11 mouse cellular contexts compared by ENCODE assay signal in the genomic region with DNA sequence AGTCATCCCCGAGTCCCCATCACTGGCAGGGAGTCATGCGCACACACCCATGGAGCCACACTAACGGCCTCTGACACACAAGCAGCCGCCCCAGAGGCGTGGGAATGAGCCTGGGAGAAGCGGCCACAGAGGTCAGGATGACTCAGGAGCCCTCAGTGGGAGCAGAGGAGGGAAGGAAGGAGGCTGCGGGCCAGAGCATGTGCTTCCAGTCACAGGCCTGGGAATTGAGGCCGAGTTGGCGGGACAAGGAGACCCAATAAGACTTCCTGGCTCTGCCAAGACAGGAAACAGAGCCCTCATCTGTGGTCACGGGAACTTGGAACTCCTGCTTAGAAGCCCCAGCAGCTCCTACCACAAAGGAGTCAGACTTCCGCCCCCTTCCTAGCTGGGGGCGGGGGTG. TPM values are rescaled to one million over a fixed set of nuclear protein-coding genes. Genes with fewer than 3 reads are reported as not detected.
DNase-seq lines count a peak whose midpoint lies in the region; ATAC-seq and TF ChIP-seq lines count a peak whose summit lies in the region.
"Had no signal": no experiment of that assay in that cellular context is flagged by ENCODE, and none has a peak within 500 bp of the region (broad histone marks: within the 10 kb centered on the region; RNA-seq: fewer than 3 reads in every experiment).

No protein-coding gene starts in this region.

- no peaks in the 10 kb centered on the region for H3K79me2 ChIP-seq in liver, adult 2 months (ENCODE audit: control insufficient read depth, insufficient read depth, low read length)

- no peaks in the 10 kb centered on the region for H3K27me3 ChIP-seq in liver, adult 2 months (ENCODE audit: control insufficient read depth, insufficient read depth, low read length)
- H3K27me3 ChIP-seq in liver, embryonic 12.5 days (replicated peaks): peaks cover 54% of the 10 kb centered on the region
- no peaks in the 10 kb centered on the region for H3K27me3 ChIP-seq in stomach, embryonic 16.5 days (ENCODE audit: control insufficient read depth, insufficient read depth, low read length)
- H3K27me3 ChIP-seq in midbrain, embryonic 15.5 days (replicated peaks): no peaks in the 10 kb centered on the region

- no peaks in the 10 kb centered on the region for H3K4me1 ChIP-seq in liver, adult 2 months (ENCODE audit: control insufficient read depth, insufficient read depth, low read length)
- H3K4me1 ChIP-seq in liver, embryonic 12.5 days: peaks cover 36% of the 10 kb centered on the region
- no peaks in the 10 kb centered on the region for H3K4me1 ChIP-seq in stomach, embryonic 16.5 days (ENCODE audit: control insufficient read depth, insufficient read depth, low read length)
- H3K4me1 ChIP-seq in midbrain, embryonic 15.5 days: no peaks in the 10 kb centered on the region; the same call in 1 of the 2 replicates
- H3K4me1 ChIP-seq: heart, embryonic 13.5 days had no signal

- WGBS in liver, adult 2 months: 75% methylated on average over 12 of the region's 12 CpGs
- 27% methylated on average over 12 of the region's 12 CpGs for WGBS in liver, embryonic 12.5 days (ENCODE audit: insufficient replicate concordance)
- 46% methylated on average over 12 of the region's 12 CpGs for WGBS in stomach, embryonic 16.5 days
- 76% methylated on average over 12 of the region's 12 CpGs for WGBS in midbrain, embryonic 15.5 days

- H3K27ac ChIP-seq in liver, adult 2 months (replicated peaks; ENCODE audit: insufficient read depth, low read depth, low read length): no peak overlapping the region; the same call in 1 of the 2 replicates
- no peak overlapping the region for H3K27ac ChIP-seq in liver, embryonic 12.5 days
- H3K27ac ChIP-seq in stomach, embryonic 16.5 days (ENCODE audit: low read length): peak overlapping the region; percentile 46; the same call in 1 of the 2 replicates
- no peak overlapping the region for H3K27ac ChIP-seq in midbrain, embryonic 15.5 days
- H3K27ac ChIP-seq: heart, embryonic 13.5 days had no signal

- H3K4me2 ChIP-seq in liver, embryonic 12.5 days: no peak overlapping the region
- H3K4me2 ChIP-seq in stomach, embryonic 16.5 days (ENCODE audit: low read depth, low read length): no peak overlapping the region
- no peak overlapping the region for H3K4me2 ChIP-seq in midbrain, embryonic 15.5 days
- H3K4me2 ChIP-seq: heart, embryonic 13.5 days had no signal

- no peak overlapping the region for H3K4me3 ChIP-seq in liver, adult 2 months (ENCODE audit: insufficient read depth, low read depth, low read length)
- no peak overlapping the region for H3K4me3 ChIP-seq in liver, embryonic 12.5 days
- no peak overlapping the region for H3K4me3 ChIP-seq in stomach, embryonic 16.5 days (replicated peaks; ENCODE audit: low read length)
- H3K4me3 ChIP-seq in midbrain, embryonic 15.5 days: no peak overlapping the region
- H3K4me3 ChIP-seq: heart, embryonic 13.5 days had no signal

- H3K9me3 ChIP-seq in liver, embryonic 12.5 days (replicated peaks): no peaks in the 10 kb centered on the region
- no peaks in the 10 kb centered on the region for H3K9me3 ChIP-seq in stomach, embryonic 16.5 days (replicated peaks; ENCODE audit: control insufficient read depth, low read length)
- no peaks in the 10 kb centered on the region for H3K9me3 ChIP-seq in midbrain, embryonic 15.5 days
- H3K9me3 ChIP-seq: heart, embryonic 13.5 days had no signal

- TF ChIP-seq CTCF in liver, adult 2 months (IDR thresholded peaks at IDR 0.05; ENCODE audit: low read depth, low read length): no peak

- ATAC-seq in liver, embryonic 12.5 days: no peak
- peak; percentile 61; the same call in 1 of the 2 replicates for ATAC-seq in stomach, embryonic 16.5 days (ENCODE audit: insufficient read depth, low FRiP score)
- ATAC-seq in midbrain, embryonic 15.5 days (replicated peaks): no peak

- no peaks in the 10 kb centered on the region for H3K36me3 ChIP-seq in liver, adult 2 months (ENCODE audit: control insufficient read depth, insufficient read depth, low read length)
- H3K36me3 ChIP-seq in liver, embryonic 12.5 days: no peaks in the 10 kb centered on the region
- no peaks in the 10 kb centered on the region for H3K36me3 ChIP-seq in stomach, embryonic 16.5 days (ENCODE audit: control insufficient read depth, insufficient read depth, low read length)
- no peaks in the 10 kb centered on the region for H3K36me3 ChIP-seq in midbrain, embryonic 15.5 days (replicated peaks)
- H3K36me3 ChIP-seq: heart, embryonic 13.5 days had no signal

- peak; percentile 48 for DNase-seq in liver, adult 2 months (ENCODE audit: extremely low read depth, low read depth, low spot score)
- DNase-seq in fibroblast of lung, adult 2 months (ENCODE audit: low read depth): peak; percentile 99
- peak; percentile 68 to 71 for DNase-seq in kidney, adult 8-10 months
- DNase-seq in spleen, adult 12 weeks (ENCODE audit: low spot score): no peak
- DNase-seq in thymus, adult 18-20 months: no peak

- no peak overlapping the region for H3K9ac ChIP-seq in liver, adult 2 months (ENCODE audit: low read depth, low read length)
- H3K9ac ChIP-seq in liver, embryonic 12.5 days: no peak overlapping the region
- no peak overlapping the region for H3K9ac ChIP-seq in stomach, embryonic 16.5 days (ENCODE audit: low read length)
- no peak overlapping the region for H3K9ac ChIP-seq in midbrain, embryonic 15.5 days
- H3K9ac ChIP-seq: heart, embryonic 13.5 days had no signal

- TF ChIP-seq POLR2A in liver, adult 2 months (IDR thresholded peaks at IDR 0.05; ENCODE audit: extremely low read depth, insufficient read depth, low read length): no peak

RNA-seq across cellular contexts. Expression of a gene that starts 14.7 kb away (rescaled TPM):
- total RNA-seq in liver, adult 2 months (2014; rRNA removed): 0.09 and 0.34 TPM in 2 replicates
- 0.14 and 0.72 TPM in 2 replicates for polyA plus RNA-seq in liver, adult 2 months (2012; rRNA removed)
- polyA plus RNA-seq in liver, embryonic 12.5 days (2016; fragmentation: Nextera tagmentation; extraction: Ambion mirVana): 0.28 and 0.32 TPM in 2 replicates
- 7.4 and 8.3 TPM in 2 replicates for polyA plus RNA-seq in stomach, embryonic 16.5 days (2015; fragmentation: Nextera tagmentation; extraction: Ambion mirVana)
- polyA plus RNA-seq in midbrain, embryonic 15.5 days (2015; fragmentation: Nextera tagmentation; extraction: Ambion mirVana): 209 and 213 TPM in 2 replicates

RNA-seq across cellular contexts. Expression of a gene that starts 54.1 kb away (rescaled TPM):
- 0.83 and 2.1 TPM in 2 replicates for total RNA-seq in liver, adult 2 months (2014; rRNA removed)
- polyA plus RNA-seq in liver, adult 2 months (2012; rRNA removed): 2.9 and 6.4 TPM in 2 replicates
- 0.02 and 0.06 TPM in 2 replicates for polyA plus RNA-seq in liver, embryonic 12.5 days (2016; fragmentation: Nextera tagmentation; extraction: Ambion mirVana)
- 3.1 and 3.3 TPM in 2 replicates for polyA plus RNA-seq in stomach, embryonic 16.5 days (2015; fragmentation: Nextera tagmentation; extraction: Ambion mirVana)
- polyA plus RNA-seq in midbrain, embryonic 15.5 days (2015; fragmentation: Nextera tagmentation; extraction: Ambion mirVana): 0.85 and 0.98 TPM in 2 replicates

RNA-seq across cellular contexts. Expression of a gene that starts 57.5 kb away (rescaled TPM):
- total RNA-seq in liver, adult 2 months (2014; rRNA removed): not detected in 2 replicates
- not detected in 2 replicates for polyA plus RNA-seq in liver, adult 2 months (2012; rRNA removed)
- polyA plus RNA-seq in liver, embryonic 12.5 days (2016; fragmentation: Nextera tagmentation; extraction: Ambion mirVana): not detected in 2 replicates
- not detected in 2 replicates for polyA plus RNA-seq in stomach, embryonic 16.5 days (2015; fragmentation: Nextera tagmentation; extraction: Ambion mirVana)
- not detected in 2 replicates for polyA plus RNA-seq in midbrain, embryonic 15.5 days (2015; fragmentation: Nextera tagmentation; extraction: Ambion mirVana)
- total RNA-seq: MEL had no signal
- polyA plus RNA-seq: heart, embryonic 13.5 days; neural tube, embryonic 11.5 days had no signal

Comparison
In these comparisons a context has a peak if more than half of its experiments do, and no peak if none do; other contexts are left out.
1. DNase-seq: peak in liver, adult 2 months (single experiment), fibroblast of lung, adult 2 months (single experiment) and kidney, adult 8-10 months (2 of 2); none in spleen, adult 12 weeks (single experiment) and thymus, adult 18-20 months (0 of 2).
2. RNA of a gene that starts 14.7 kb away (polyA plus RNA-seq): 209 to 213 TPM in midbrain, embryonic 15.5 days; 7.4 to 8.3 TPM in stomach, embryonic 16.5 days, 0.14 to 0.72 TPM in liver, adult 2 months and 0.28 to 0.32 TPM in liver, embryonic 12.5 days; every median in the first group is over 10 times any median in the second.